Mouse (Mus musculus): ENCODE measurements around the gene Gm3250. TPM values are rescaled to one million over a fixed set of nuclear protein-coding genes. Genes with fewer than 3 reads are reported as not detected.

The Gm3250 gene
- polyA plus RNA-seq, 1 experiment: not detected

GRCm38 (mm10) chr10:77738929-77739328, 43.4 kb downstream of the Gm3250 start:
- Histone ChIP-seq H3K4me1 (ENCODE audit: control insufficient read depth, insufficient read depth, low read length) (no peaks in the 10 kb centered on the region), H3K27ac (ENCODE audit: insufficient read depth, low read length) (no peak overlapping the region), H3K4me3 (ENCODE audit: insufficient read depth, low read length) (no peak overlapping the region)
- no peak for TF ChIP-seq POLR2A (IDR thresholded peaks at IDR 0.05; ENCODE audit: extremely low read depth, insufficient read depth, low read length)
- no peak for TF ChIP-seq CTCF (IDR thresholded peaks at IDR 0.05; ENCODE audit: extremely low read depth, insufficient read depth, low read length)

- Histone ChIP-seq H3K27ac (ENCODE audit: insufficient read depth, low read length) (no peak overlapping the region), H3K4me1 (ENCODE audit: control insufficient read depth, insufficient read depth, low read length) (no peaks in the 10 kb centered on the region), H3K4me3 (ENCODE audit: insufficient read depth, low read length) (no peak overlapping the region)
- no peak for TF ChIP-seq CTCF (IDR thresholded peaks at IDR 0.05; ENCODE audit: extremely low read depth, insufficient read depth, low read length)
- no peak for TF ChIP-seq POLR2A (IDR thresholded peaks at IDR 0.05; ENCODE audit: extremely low read depth, insufficient read depth, low read length)
These were observed 46.4 kb downstream of the Gm3250 start for GRCm38 (mm10) chr10:77735928-77736327.

Other genes with a start within 250 kb of the Gm3250 start
- 111 and 113 TPM in 2 replicates for gene Pttg1ip, start 200.8 kb downstream of the Gm3250 start, polyA plus RNA-seq (2012; rRNA removed)
- gene Sumo3, start 176.4 kb downstream of the Gm3250 start, polyA plus RNA-seq (2012; rRNA removed): 270 and 272 TPM in 2 replicates
- gene Gm49325, start 176.3 kb downstream of the Gm3250 start, polyA plus RNA-seq (2012; rRNA removed): 9.3 TPM in 1 of 2 replicates, not detected in the other
- gene Ube2g2, start 160.3 kb downstream of the Gm3250 start, polyA plus RNA-seq (2012; rRNA removed): 38.8 and 40.7 TPM in 2 replicates
- gene Tspear, start 96.0 kb downstream of the Gm3250 start, polyA plus RNA-seq (2012; rRNA removed): 0.29 TPM in 1 of 2 replicates, not detected in the other
- gene Gm19402, start 91.8 kb downstream of the Gm3250 start, polyA plus RNA-seq (2012; rRNA removed): not detected in 2 replicates
- not detected in 2 replicates for gene Gm9508, start 85.3 kb downstream of the Gm3250 start, polyA plus RNA-seq (2012; rRNA removed)
- not detected in 2 replicates for gene Gm10272, start 75.9 kb downstream of the Gm3250 start, polyA plus RNA-seq (2012; rRNA removed)
- gene Gm10024, start 71.1 kb downstream of the Gm3250 start, polyA plus RNA-seq (2012; rRNA removed): not detected in 2 replicates
- gene Gm10142, start 66.7 kb downstream of the Gm3250 start, polyA plus RNA-seq (2012; rRNA removed): not detected in 2 replicates
- gene Krtap12-1, start 61.9 kb downstream of the Gm3250 start, polyA plus RNA-seq (2012; rRNA removed): not detected in 2 replicates
- gene Gm10100, start 56.1 kb downstream of the Gm3250 start, polyA plus RNA-seq (2012; rRNA removed): not detected in 2 replicates
- not detected in 2 replicates for gene Gm18596, start 39.9 kb downstream of the Gm3250 start, polyA plus RNA-seq (2012; rRNA removed)
- gene Gm9736, start 31.2 kb downstream of the Gm3250 start, polyA plus RNA-seq (2012; rRNA removed): not detected in 2 replicates
- not detected in 2 replicates for gene Gm3233, start 22.9 kb downstream of the Gm3250 start, polyA plus RNA-seq (2012; rRNA removed)
- not detected in 2 replicates for gene Gm3238, start 11.2 kb downstream of the Gm3250 start, polyA plus RNA-seq (2012; rRNA removed)
- gene Gm7138, start 5.6 kb downstream of the Gm3250 start, polyA plus RNA-seq (2012; rRNA removed): not detected in 2 replicates
- not detected in 2 replicates for gene Gm7137, start 5.7 kb upstream of the Gm3250 start, polyA plus RNA-seq (2012; rRNA removed)
- not detected in 2 replicates for gene Gm9639, start 12.5 kb upstream of the Gm3250 start, polyA plus RNA-seq (2012; rRNA removed)
- not detected in 2 replicates for gene Gm19668, start 16.6 kb upstream of the Gm3250 start, polyA plus RNA-seq (2012; rRNA removed)
- gene Gm9507, start 29.3 kb upstream of the Gm3250 start, polyA plus RNA-seq (2012; rRNA removed): not detected in 2 replicates
- not detected in 2 replicates for gene Gm2696, start 32.1 kb upstream of the Gm3250 start, polyA plus RNA-seq (2012; rRNA removed)
- gene Krtap10-4, start 44.6 kb upstream of the Gm3250 start, polyA plus RNA-seq (2012; rRNA removed): not detected in 2 replicates
- gene Krtap10-10, start 53.4 kb upstream of the Gm3250 start, polyA plus RNA-seq (2012; rRNA removed): not detected in 2 replicates
- not detected in 2 replicates for gene Gm36176, start 64.3 kb upstream of the Gm3250 start, polyA plus RNA-seq (2012; rRNA removed)
- 0.15 TPM in 1 of 2 replicates, not detected in the other for gene Gm10318, start 70.3 kb upstream of the Gm3250 start, polyA plus RNA-seq (2012; rRNA removed)
- gene Gm3285, start 79.4 kb upstream of the Gm3250 start, polyA plus RNA-seq (2012; rRNA removed): not detected in 2 replicates
- 7.3 and 7.7 TPM in 2 replicates for gene Lrrc3, start 120.0 kb upstream of the Gm3250 start, polyA plus RNA-seq (2012; rRNA removed)
- gene Trpm2, start 188.0 kb upstream of the Gm3250 start, polyA plus RNA-seq (2012; rRNA removed): 30.8 and 32.0 TPM in 2 replicates
- gene 1810043G02Rik, start 196.0 kb upstream of the Gm3250 start, polyA plus RNA-seq (2012; rRNA removed): 74.0 and 74.4 TPM in 2 replicates
- gene Pfkl, start 227.5 kb upstream of the Gm3250 start, polyA plus RNA-seq (2012; rRNA removed): 158 and 186 TPM in 2 replicates

Data from cortical plate, adult 2 months (tissue).